Mouse (Mus musculus): ENCODE data around the gene Olfr1231. TPM values are rescaled to one million over a fixed set of nuclear protein-coding genes. Genes with fewer than 3 reads are reported as not detected.

Olfr1231 gene
- not detected in 2 replicates for polyA plus RNA-seq (2012; rRNA removed; ENCODE audit: low replicate concordance)

GRCm38 (mm10) chr2:89306974-89307373, at the start of gene Olfr1231:
TSS of gene Olfr1231 (minus strand) at chr2:89307074.

GRCm38 (mm10) chr2:89342298-89342697, 35.4 kb upstream of the Olfr1231 start, which contains the start of gene Olfr1233:
TSS of gene Olfr1233 (minus strand) at chr2:89342398.

GRCm38 (mm10) chr2:89329575-89329974, 22.7 kb upstream of the Olfr1231 start, which contains the start of gene Olfr1232:
TSS of gene Olfr1232 (minus strand) at chr2:89329675.

GRCm38 (mm10) chr2:89297168-89297567, 9.7 kb downstream of the Olfr1231 start, which contains the start of gene Olfr1230:
TSS of gene Olfr1230 (minus strand) at chr2:89297268.

GRCm38 (mm10) chr2:89287914-89288313, 19.0 kb downstream of the Olfr1231 start, which contains the start of gene Olfr1229:
TSS of gene Olfr1229 (minus strand) at chr2:89288014.

GRCm38 (mm10) chr2:89253962-89254361, 52.9 kb downstream of the Olfr1231 start, which contains the start of gene Olfr1228:
TSS of gene Olfr1228 (minus strand) at chr2:89254062.

Other genes with a start within 250 kb of the Olfr1231 start
- gene Olfr1218, start 245.9 kb downstream of the Olfr1231 start, polyA plus RNA-seq (2012; rRNA removed; ENCODE audit: low replicate concordance) = not detected in 2 replicates
- not detected in 2 replicates for gene Olfr1219, start 223.6 kb downstream of the Olfr1231 start, polyA plus RNA-seq (2012; rRNA removed; ENCODE audit: low replicate concordance)
- not detected in 2 replicates for gene Olfr1220, start 200.2 kb downstream of the Olfr1231 start, polyA plus RNA-seq (2012; rRNA removed; ENCODE audit: low replicate concordance)
- gene Olfr1221, start 189.8 kb downstream of the Olfr1231 start, polyA plus RNA-seq (2012; rRNA removed; ENCODE audit: low replicate concordance) = not detected in 2 replicates
- not detected in 2 replicates for gene Olfr1222, start 174.0 kb downstream of the Olfr1231 start, polyA plus RNA-seq (2012; rRNA removed; ENCODE audit: low replicate concordance)
- gene Olfr1223, start 155.5 kb downstream of the Olfr1231 start, polyA plus RNA-seq (2012; rRNA removed; ENCODE audit: low replicate concordance) = not detected in 2 replicates
- gene Olfr1224-ps1, start 143.0 kb downstream of the Olfr1231 start, polyA plus RNA-seq (2012; rRNA removed; ENCODE audit: low replicate concordance) = not detected in 2 replicates
- gene Olfr1225, start 132.4 kb downstream of the Olfr1231 start, polyA plus RNA-seq (2012; rRNA removed; ENCODE audit: low replicate concordance) = not detected in 2 replicates
- gene Olfr1226, start 107.0 kb downstream of the Olfr1231 start, polyA plus RNA-seq (2012; rRNA removed; ENCODE audit: low replicate concordance) = not detected in 2 replicates
- not detected in 2 replicates for gene Olfr1228, start 53.0 kb downstream of the Olfr1231 start, polyA plus RNA-seq (2012; rRNA removed; ENCODE audit: low replicate concordance)
- gene Olfr1229, start 19.1 kb downstream of the Olfr1231 start, polyA plus RNA-seq (2012; rRNA removed; ENCODE audit: low replicate concordance) = not detected in 2 replicates
- not detected in 2 replicates for gene Olfr1230, start 9.8 kb downstream of the Olfr1231 start, polyA plus RNA-seq (2012; rRNA removed; ENCODE audit: low replicate concordance)
- gene Olfr1232, start 22.6 kb upstream of the Olfr1231 start, polyA plus RNA-seq (2012; rRNA removed; ENCODE audit: low replicate concordance) = not detected in 2 replicates
- gene Olfr1233, start 35.3 kb upstream of the Olfr1231 start, polyA plus RNA-seq (2012; rRNA removed; ENCODE audit: low replicate concordance) = not detected in 2 replicates
- not detected in 2 replicates for gene Olfr1234, start 57.8 kb upstream of the Olfr1231 start, polyA plus RNA-seq (2012; rRNA removed; ENCODE audit: low replicate concordance)
- not detected in 2 replicates for gene Olfr1238, start 102.6 kb upstream of the Olfr1231 start, polyA plus RNA-seq (2012; rRNA removed; ENCODE audit: low replicate concordance)
- not detected in 2 replicates for gene Olfr1239, start 113.3 kb upstream of the Olfr1231 start, polyA plus RNA-seq (2012; rRNA removed; ENCODE audit: low replicate concordance)
- not detected in 2 replicates for gene Olfr1240, start 135.9 kb upstream of the Olfr1231 start, polyA plus RNA-seq (2012; rRNA removed; ENCODE audit: low replicate concordance)
- not detected in 2 replicates for gene Olfr1241, start 180.1 kb upstream of the Olfr1231 start, polyA plus RNA-seq (2012; rRNA removed; ENCODE audit: low replicate concordance)
- not detected in 2 replicates for gene Olfr1242, start 191.3 kb upstream of the Olfr1231 start, polyA plus RNA-seq (2012; rRNA removed; ENCODE audit: low replicate concordance)
- gene Olfr1243, start 224.4 kb upstream of the Olfr1231 start, polyA plus RNA-seq (2012; rRNA removed; ENCODE audit: low replicate concordance) = not detected in 2 replicates